Mouse (Mus musculus): Measurements from ENCODE around the gene Sae1. TPM values are rescaled to one million over a fixed set of nuclear protein-coding genes. Genes with fewer than 3 reads are reported as not detected.
A peak's percentile ranks its signal among the peaks of the same experiment; 100 is the strongest.

Gene Sae1
- polyA plus RNA-seq, 1 experiment from 2014 or later, result 437 TPM

DNA sequence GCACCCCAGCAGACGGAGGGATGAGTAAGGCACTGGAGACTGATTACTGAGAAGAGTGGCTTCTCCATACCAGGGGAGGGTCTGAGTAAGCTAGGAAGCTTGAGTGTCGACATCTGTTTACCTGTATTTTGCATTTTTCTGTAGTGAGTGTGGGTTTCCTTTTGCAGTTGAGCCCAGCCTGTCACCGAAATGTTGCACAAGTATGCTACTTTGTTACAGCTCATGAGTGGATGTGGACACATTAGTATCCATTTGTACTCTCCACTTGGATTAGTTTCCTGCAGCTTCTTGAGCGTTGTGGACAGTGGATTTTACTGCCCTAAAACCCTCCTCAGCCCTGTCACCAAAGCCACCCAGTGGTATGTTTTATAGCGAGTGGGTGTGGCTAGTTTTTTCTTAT lies 31.1 kb upstream of the Sae1 start:
- ATAC-seq (replicated peaks; ENCODE audit: low FRiP score), result no peak
- H3K36me3 ChIP-seq (ENCODE audit: control insufficient read depth, insufficient read depth, low read length), result peaks cover 30% of the 10 kb centered on the region
- H3K9ac ChIP-seq (ENCODE audit: low read length), result no peak overlapping the region
- no peak overlapping the region for H3K27ac ChIP-seq (ENCODE audit: low read depth, low read length)
- no peaks in the 10 kb centered on the region for H3K27me3 ChIP-seq (ENCODE audit: control insufficient read depth, insufficient read depth, low read length)
- H3K4me1 ChIP-seq (replicated peaks; ENCODE audit: control insufficient read depth, insufficient read depth, low read length), result peaks cover 2% of the 10 kb centered on the region; the same call in 1 of the 2 replicates
- H3K4me3 ChIP-seq (ENCODE audit: low read depth, low read length), result no peak overlapping the region
- no peak overlapping the region for H3K4me2 ChIP-seq (ENCODE audit: low read depth, low read length, severe bottlenecking)
- DNase-seq (ENCODE audit: low spot score), result no peak
- 94% methylated on average over 5 of the region's 5 CpGs for WGBS
- H3K9me3 ChIP-seq (ENCODE audit: control insufficient read depth, low read length), result no peaks in the 10 kb centered on the region

DNA sequence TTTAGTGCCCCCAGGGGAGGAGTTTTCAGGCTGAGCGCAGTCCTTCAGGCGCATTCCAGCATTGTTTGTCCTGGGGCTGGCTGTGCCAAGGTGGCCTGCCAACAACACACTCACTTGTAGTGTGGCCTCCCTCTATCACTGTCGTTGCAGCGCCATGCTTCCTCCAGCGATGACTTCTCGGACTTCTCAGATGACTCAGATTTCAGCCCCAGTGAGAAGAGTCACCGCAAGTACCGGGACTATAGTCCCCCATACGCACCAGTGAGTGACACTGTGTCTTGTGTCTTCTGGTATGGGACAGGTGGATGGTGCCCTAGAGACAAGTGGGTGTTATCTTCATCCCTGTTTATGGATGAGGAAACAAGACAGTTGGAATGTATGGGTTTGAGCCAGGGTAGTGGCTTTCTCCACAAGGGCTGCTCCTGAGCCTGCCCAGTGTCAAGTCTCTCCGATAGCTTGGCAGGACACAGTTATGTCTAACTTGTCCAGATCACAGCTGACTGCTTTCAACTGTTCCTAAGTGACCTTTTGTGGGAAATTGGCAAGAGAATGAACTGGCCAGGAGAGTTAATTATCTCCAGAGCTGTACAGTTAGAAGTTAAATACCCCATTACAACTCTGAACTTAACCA lies 29.6 kb upstream of the Sae1 start:
- Histone ChIP-seq H3K4me2 (ENCODE audit: low read depth, low read length, severe bottlenecking) (no peak overlapping the region), H3K27ac (ENCODE audit: low read depth, low read length) (no peak overlapping the region), H3K4me1 (replicated peaks; ENCODE audit: control insufficient read depth, insufficient read depth, low read length) (peaks cover 4% of the 10 kb centered on the region; the same call in 1 of the 2 replicates), H3K9ac (ENCODE audit: low read length) (no peak overlapping the region), H3K4me3 (ENCODE audit: low read depth, low read length) (no peak overlapping the region), H3K27me3 (ENCODE audit: control insufficient read depth, insufficient read depth, low read length) (no peaks in the 10 kb centered on the region), H3K36me3 (ENCODE audit: control insufficient read depth, insufficient read depth, low read length) (peaks cover 29% of the 10 kb centered on the region), H3K9me3 (ENCODE audit: control insufficient read depth, low read length) (no peaks in the 10 kb centered on the region)
- 97% methylated on average over 10 of the region's 10 CpGs for WGBS
- no peak for DNase-seq (ENCODE audit: low spot score)
- no peak for ATAC-seq (replicated peaks; ENCODE audit: low FRiP score)

DNA sequence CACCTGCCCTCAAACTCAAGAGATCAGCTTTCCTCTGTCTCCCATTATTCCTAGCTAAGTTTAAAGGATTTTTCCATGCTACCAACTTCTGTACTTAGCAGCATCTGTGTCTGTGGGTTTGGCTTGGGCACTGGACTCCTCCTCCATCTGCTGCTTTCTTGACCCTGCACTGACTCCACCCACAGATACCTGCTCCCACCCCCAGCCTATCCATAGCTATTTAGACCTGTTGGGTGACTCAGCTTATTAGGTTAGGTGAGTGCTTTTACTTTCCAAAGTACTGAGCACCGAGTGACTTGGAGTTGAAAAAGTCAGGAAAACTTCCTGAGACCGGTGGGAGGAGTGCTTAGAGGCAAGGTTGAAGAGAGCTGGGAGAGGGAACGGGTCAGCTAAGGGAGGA lies 27.8 kb upstream of the Sae1 start:
- ATAC-seq (replicated peaks; ENCODE audit: low FRiP score) (no peak), DNase-seq (ENCODE audit: low spot score) (no peak)
- Histone ChIP-seq H3K4me2 (ENCODE audit: low read depth, low read length, severe bottlenecking) (no peak overlapping the region), H3K9ac (ENCODE audit: low read length) (no peak overlapping the region), H3K36me3 (ENCODE audit: control insufficient read depth, insufficient read depth, low read length) (peaks cover 12% of the 10 kb centered on the region), H3K27ac (ENCODE audit: low read depth, low read length) (no peak overlapping the region), H3K9me3 (ENCODE audit: control insufficient read depth, low read length) (no peaks in the 10 kb centered on the region), H3K4me1 (replicated peaks; ENCODE audit: control insufficient read depth, insufficient read depth, low read length) (peaks cover 5% of the 10 kb centered on the region), H3K4me3 (ENCODE audit: low read depth, low read length) (no peak overlapping the region), H3K27me3 (ENCODE audit: control insufficient read depth, insufficient read depth, low read length) (no peaks in the 10 kb centered on the region)
- 81% methylated on average over 3 of the region's 3 CpGs for WGBS

DNA sequence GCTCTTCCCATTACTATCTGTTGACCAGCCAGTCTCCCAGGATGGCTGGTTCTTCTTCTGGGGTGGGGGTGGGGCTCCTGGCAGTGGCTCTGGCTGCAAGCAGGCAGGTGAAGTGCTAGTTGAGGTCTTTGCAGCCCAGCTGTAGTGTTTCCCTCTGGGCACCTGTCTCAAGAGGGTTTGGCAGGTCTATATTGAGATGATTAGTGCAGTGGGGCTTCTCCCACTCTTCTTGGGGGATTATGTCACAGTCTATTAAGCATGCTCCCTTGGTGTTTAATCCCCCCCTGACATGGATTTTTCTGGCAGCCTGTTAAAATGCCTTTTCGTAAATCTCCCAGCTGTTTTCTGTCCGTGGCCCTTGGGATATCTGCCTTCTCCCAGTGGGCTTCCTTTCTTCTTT lies 25.3 kb upstream of the Sae1 start:
- DNase-seq (ENCODE audit: low spot score) (no peak), ATAC-seq (replicated peaks; ENCODE audit: low FRiP score) (no peak)
- Histone ChIP-seq H3K9ac (ENCODE audit: low read length) (peak overlapping the region; percentile 8; the same call in 1 of the 2 replicates), H3K36me3 (ENCODE audit: control insufficient read depth, insufficient read depth, low read length) (peaks cover 3% of the 10 kb centered on the region), H3K27me3 (ENCODE audit: control insufficient read depth, insufficient read depth, low read length) (no peaks in the 10 kb centered on the region), H3K27ac (ENCODE audit: low read depth, low read length) (peak overlapping the region; percentile 51), H3K4me2 (ENCODE audit: low read depth, low read length, severe bottlenecking) (no peak overlapping the region), H3K9me3 (ENCODE audit: control insufficient read depth, low read length) (no peaks in the 10 kb centered on the region), H3K4me1 (replicated peaks; ENCODE audit: control insufficient read depth, insufficient read depth, low read length) (peaks cover 5% of the 10 kb centered on the region), H3K4me3 (ENCODE audit: low read depth, low read length) (no peak overlapping the region)
- 51% methylated on average over 2 of the region's 2 CpGs for WGBS

DNA sequence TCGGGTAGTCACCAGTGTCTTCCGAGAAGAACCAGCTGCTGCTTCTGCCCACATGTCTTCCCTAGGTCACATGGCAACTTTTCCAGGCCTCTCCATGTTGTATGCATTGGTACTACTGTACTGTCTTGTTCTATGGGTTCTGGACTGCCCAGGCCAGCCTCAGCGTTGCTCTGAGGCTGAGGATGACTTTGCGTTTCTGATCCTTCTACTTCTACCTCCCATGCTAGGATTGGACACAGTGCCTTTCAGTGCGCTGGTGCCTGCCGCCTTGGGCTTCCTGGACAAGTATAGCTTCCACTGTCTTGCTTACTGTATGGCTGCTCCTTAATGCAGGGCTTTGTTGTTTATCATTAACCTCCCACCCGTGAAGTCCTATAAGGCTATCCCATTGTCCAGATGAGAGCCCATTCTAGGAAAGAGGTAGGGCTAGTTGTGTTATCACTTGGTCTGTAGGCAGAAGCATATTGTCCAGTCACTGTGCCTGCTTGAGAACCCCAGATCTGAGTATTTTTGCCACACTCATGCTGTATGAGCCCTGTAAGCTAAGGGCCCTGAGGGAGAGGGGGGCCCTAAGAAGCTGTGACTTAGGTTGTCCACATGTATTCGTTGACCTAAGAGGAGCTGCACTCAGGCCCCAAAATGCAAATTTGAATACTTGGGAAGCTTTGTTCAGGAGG lies 24.8 kb upstream of the Sae1 start:
- no peak overlapping the region for H3K4me3 ChIP-seq (ENCODE audit: low read depth, low read length)
- no peak overlapping the region for H3K4me2 ChIP-seq (ENCODE audit: low read depth, low read length, severe bottlenecking)
- peak overlapping the region; percentile 8; the same call in 1 of the 2 replicates for H3K9ac ChIP-seq (ENCODE audit: low read length)
- no peak for DNase-seq (ENCODE audit: low spot score)
- 89% methylated on average over 8 of the region's 8 CpGs for WGBS
- H3K9me3 ChIP-seq (ENCODE audit: control insufficient read depth, low read length), result no peaks in the 10 kb centered on the region
- H3K36me3 ChIP-seq (ENCODE audit: control insufficient read depth, insufficient read depth, low read length), result peaks cover 3% of the 10 kb centered on the region
- peak; percentile 40; the same call in 1 of the 2 replicates for ATAC-seq (replicated peaks; ENCODE audit: low FRiP score)
- peak overlapping the region; percentile 51 for H3K27ac ChIP-seq (ENCODE audit: low read depth, low read length)
- H3K27me3 ChIP-seq (ENCODE audit: control insufficient read depth, insufficient read depth, low read length), result no peaks in the 10 kb centered on the region
- peaks cover 5% of the 10 kb centered on the region for H3K4me1 ChIP-seq (replicated peaks; ENCODE audit: control insufficient read depth, insufficient read depth, low read length)

DNA sequence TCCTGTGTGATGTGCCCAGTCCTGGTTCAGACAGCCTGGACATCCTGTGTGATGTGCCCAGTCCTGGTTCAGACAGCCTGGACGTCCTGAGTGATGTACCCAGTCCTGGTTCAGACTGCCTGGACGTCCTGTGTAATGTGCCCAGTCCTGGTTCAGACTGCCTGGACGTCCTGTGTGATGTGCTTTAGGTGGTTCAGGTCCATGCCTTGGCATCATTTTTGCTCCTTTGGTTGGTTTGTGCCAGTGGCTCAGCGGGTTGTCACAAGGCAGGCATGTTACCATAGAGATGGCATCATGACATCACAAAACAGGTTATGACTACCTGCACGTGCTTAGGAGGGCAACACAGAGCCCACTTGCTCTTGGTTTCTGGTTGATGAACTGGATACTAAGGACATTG lies 23.5 kb upstream of the Sae1 start:
- H3K4me1 ChIP-seq (replicated peaks; ENCODE audit: control insufficient read depth, insufficient read depth, low read length), result peaks cover 5% of the 10 kb centered on the region
- no peak overlapping the region for H3K27ac ChIP-seq (ENCODE audit: low read depth, low read length)
- H3K27me3 ChIP-seq (ENCODE audit: control insufficient read depth, insufficient read depth, low read length), result no peaks in the 10 kb centered on the region
- H3K4me3 ChIP-seq (ENCODE audit: low read depth, low read length), result no peak overlapping the region
- 92% methylated on average over 5 of the region's 5 CpGs for WGBS
- H3K9ac ChIP-seq (ENCODE audit: low read length), result no peak overlapping the region
- H3K9me3 ChIP-seq (ENCODE audit: control insufficient read depth, low read length), result no peaks in the 10 kb centered on the region
- H3K36me3 ChIP-seq (ENCODE audit: control insufficient read depth, insufficient read depth, low read length), result no peaks in the 10 kb centered on the region; the same call in 1 of the 2 replicates
- H3K4me2 ChIP-seq (ENCODE audit: low read depth, low read length, severe bottlenecking), result no peak overlapping the region
- ATAC-seq (replicated peaks; ENCODE audit: low FRiP score), result no peak
- DNase-seq (ENCODE audit: low spot score), result no peak

DNA sequence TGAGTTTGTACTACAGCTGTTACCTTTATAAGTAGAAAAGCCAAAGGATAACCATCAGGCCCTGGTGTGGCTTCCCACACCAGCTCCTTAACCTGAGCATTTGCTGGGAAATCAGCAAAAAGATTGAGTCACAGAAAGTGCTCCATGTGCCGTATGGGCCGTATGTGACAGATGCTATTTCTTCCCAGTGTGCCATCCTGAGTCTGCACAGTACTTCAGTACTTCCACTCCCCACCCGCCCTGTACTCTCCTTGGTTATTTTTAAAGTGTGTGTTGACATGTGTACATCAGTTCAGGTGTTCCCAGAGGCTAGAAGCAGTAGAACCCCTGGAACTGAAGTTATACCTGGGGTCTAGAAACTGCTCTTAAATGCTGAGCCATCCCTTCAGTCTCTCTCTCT lies 19.4 kb upstream of the Sae1 start:
- no peak for ATAC-seq (replicated peaks; ENCODE audit: low FRiP score)
- Histone ChIP-seq H3K27me3 (ENCODE audit: control insufficient read depth, insufficient read depth, low read length) (no peaks in the 10 kb centered on the region), H3K4me2 (ENCODE audit: low read depth, low read length, severe bottlenecking) (no peak overlapping the region), H3K27ac (ENCODE audit: low read depth, low read length) (no peak overlapping the region), H3K9me3 (ENCODE audit: control insufficient read depth, low read length) (no peaks in the 10 kb centered on the region), H3K4me3 (ENCODE audit: low read depth, low read length) (no peak overlapping the region), H3K4me1 (replicated peaks; ENCODE audit: control insufficient read depth, insufficient read depth, low read length) (peaks cover 10% of the 10 kb centered on the region), H3K9ac (ENCODE audit: low read length) (no peak overlapping the region), H3K36me3 (ENCODE audit: control insufficient read depth, insufficient read depth, low read length) (no peaks in the 10 kb centered on the region)
- WGBS, result 89% methylated on average over 3 of the region's 3 CpGs
- DNase-seq (ENCODE audit: low spot score), result no peak

DNA sequence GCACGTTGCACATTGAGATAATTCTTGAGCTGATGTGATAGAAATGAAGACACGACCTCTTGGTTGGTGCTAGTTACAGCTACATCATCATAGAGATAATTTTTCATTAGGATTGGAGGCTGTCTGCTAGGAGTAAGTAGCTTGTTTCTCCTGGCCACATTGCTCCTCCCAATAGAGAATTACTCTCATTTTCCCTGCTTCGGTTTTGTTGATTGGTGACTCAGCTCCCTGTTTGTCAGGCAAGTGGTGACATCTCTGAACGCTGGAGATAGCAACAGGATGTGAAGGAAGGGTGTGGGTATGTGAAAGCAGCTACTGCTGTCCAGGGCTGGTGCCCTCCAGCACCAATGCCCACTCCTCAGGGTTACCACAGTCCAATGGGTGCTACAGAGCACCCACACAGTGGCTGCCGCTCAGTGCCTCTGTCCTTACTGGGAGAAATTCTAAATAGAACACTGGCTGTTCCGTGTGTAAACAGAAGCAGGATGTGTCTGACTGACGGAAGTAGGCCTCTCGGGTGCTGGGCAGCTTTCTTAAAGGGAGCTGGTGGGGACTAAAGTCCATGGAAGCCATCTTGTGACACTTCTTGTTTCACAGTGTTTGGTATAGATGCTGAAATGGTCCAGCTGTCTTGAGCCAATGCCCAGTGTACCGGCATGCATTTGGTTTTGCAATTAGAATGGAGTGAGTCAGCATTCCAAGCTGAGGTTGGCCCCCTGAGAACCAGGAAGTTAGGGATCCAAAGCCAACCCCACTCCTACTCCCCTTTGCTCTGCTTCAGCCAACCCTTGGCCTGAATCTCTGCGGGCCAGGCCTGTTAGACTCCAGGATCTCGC lies 18.1 kb upstream of the Sae1 start:
- 83% methylated on average over 11 of the region's 11 CpGs for WGBS
- H3K36me3 ChIP-seq (ENCODE audit: control insufficient read depth, insufficient read depth, low read length), result no peaks in the 10 kb centered on the region

More for the DNA sequence above, 18.1 kb upstream of the Sae1 start:
- peak overlapping the region; percentile 48; the same call in 1 of the 2 replicates for H3K27ac ChIP-seq (ENCODE audit: low read depth, low read length)
- no peaks in the 10 kb centered on the region for H3K9me3 ChIP-seq (ENCODE audit: control insufficient read depth, low read length)
- peaks cover 10% of the 10 kb centered on the region for H3K4me1 ChIP-seq (replicated peaks; ENCODE audit: control insufficient read depth, insufficient read depth, low read length)
- no peaks in the 10 kb centered on the region for H3K27me3 ChIP-seq (ENCODE audit: control insufficient read depth, insufficient read depth, low read length)
- no peak overlapping the region for H3K4me2 ChIP-seq (ENCODE audit: low read depth, low read length, severe bottlenecking)
- no peak for DNase-seq (ENCODE audit: low spot score)
- no peak overlapping the region; the same call in 1 of the 2 replicates for H3K4me3 ChIP-seq (ENCODE audit: low read depth, low read length)
- no peak for ATAC-seq (replicated peaks; ENCODE audit: low FRiP score)
- H3K9ac ChIP-seq (ENCODE audit: low read length), result peak overlapping the region; percentile 20; the same call in 1 of the 2 replicates
